Mouse (Mus musculus) adrenal gland, adult 8-10 months (tissue): ENCODE measurements around the gene Sema3f. TPM values are rescaled to one million over a fixed set of nuclear protein-coding genes. Genes with fewer than 3 reads are reported as not detected.

Experiments used
- DNase-seq: peaks from one replicate; pipeline ENCODE4 v3.0.0; 2022
- total RNA-seq, 4 experiments: library from RNA; stranded (reverse); gene quantifications; 2 replicates each; pipeline ENCODE4 v1.2.4; 2022

Sema3f gene
- total RNA-seq, 4 experiments from 2014 or later: 25.0 to 41.2 (median 29.8) TPM

DNA sequence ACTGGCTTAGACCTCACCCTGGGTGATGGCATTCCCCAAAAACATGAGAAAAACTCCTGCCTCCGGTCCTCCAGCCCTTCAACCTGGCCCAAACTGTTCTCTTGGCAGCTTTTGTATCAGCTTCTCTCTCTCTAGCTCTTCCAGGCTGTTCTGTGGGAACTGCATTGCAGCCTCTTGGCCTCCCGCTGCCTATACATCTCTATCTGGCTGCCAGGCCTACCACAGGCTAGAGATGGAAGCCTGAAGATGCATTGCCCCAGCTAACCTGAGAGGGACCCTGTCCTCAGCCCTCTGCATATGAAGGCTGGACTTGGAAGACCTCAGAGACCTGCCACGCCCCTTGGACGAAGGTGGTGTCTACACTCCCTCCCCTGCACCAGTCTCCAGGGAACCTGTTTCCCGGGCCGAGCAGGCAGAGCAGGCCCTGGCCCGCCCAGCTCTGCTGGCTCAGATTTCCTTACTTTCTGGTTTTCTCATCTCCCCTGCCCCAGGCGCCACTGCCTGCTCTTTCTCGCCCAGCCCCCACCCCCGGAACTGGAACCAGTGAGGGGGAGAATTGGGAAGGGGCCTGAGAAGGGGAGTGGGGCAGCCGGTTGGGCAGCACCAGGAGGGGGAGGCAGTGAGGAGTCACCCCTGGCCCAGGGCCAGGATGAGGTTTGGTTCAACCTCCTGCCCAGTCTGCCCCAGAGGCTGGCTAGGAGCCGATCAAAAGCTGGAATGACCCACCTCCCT, 4.1 kb upstream of the Sema3f start:
- DNase-seq: no peak

- no peak for DNase-seq
These were observed 1.1 kb downstream of the Sema3f start for GRCm38 (mm10) chr9:107709096-107709696.

DNA sequence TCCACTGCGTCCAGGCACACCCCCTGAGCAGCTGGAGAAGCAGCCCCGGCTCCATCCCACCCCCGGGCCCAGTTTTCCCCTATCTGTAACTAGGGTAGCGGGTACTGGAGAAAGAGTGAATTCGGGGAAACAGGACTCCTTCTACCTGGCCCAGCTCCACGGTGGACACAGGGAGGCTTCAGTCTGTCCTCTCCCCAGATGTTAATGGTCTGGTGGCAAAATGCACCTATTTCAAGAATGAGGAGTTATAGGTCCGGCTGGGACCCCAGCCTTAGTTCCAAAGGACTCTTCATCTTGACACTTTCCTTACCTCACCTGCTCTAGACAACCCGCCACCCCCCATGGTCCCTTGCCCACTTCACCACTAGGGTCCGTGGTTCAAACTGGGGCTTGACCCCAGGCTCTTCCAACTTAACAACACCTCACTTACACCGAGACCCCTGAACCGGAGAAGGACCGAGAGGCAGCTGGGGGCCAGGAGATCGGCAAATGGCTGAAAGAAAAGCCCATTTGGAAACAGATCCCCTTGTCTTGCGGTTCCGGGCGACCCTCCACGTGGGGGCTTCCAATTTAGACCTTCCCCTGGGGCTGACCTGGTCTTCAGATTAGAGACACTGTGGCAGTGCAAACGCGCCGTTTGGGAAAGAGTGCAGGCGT, 1.7 kb downstream of the Sema3f start:
- DNase-seq: no peak

GRCm38 (mm10) chr9:107707701-107708438, 2.4 kb downstream of the Sema3f start:
- DNase-seq: no peak

GRCm38 (mm10) chr9:107706781-107707211, 3.5 kb downstream of the Sema3f start:
- no peak for DNase-seq

GRCm38 (mm10) chr9:107703337-107704122, 6.7 kb downstream of the Sema3f start:
- no peak for DNase-seq

- no peak for DNase-seq
These were observed 7.6 kb downstream of the Sema3f start for GRCm38 (mm10) chr9:107702606-107703185.

DNA sequence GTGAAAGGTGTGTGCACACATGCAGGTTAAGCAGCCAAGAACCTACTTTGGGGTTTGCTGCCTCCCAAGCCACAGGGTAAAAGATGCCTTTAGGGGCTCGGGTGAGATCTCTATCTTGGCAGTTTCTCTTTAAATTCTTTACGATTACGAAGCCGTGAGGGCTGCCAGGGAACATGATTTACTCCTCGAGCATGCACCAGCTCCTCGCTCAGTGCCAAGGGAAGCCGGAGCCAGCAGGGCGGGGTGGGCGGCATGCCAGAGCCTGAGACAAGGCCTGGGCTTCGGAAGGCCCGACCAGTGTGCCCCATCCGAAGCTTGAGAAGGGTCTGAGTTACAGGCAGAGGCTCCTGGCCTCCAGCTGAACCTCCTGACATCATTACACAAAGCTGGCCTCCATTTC, 8.7 kb downstream of the Sema3f start:
- peak; percentile 72 for DNase-seq

DNA sequence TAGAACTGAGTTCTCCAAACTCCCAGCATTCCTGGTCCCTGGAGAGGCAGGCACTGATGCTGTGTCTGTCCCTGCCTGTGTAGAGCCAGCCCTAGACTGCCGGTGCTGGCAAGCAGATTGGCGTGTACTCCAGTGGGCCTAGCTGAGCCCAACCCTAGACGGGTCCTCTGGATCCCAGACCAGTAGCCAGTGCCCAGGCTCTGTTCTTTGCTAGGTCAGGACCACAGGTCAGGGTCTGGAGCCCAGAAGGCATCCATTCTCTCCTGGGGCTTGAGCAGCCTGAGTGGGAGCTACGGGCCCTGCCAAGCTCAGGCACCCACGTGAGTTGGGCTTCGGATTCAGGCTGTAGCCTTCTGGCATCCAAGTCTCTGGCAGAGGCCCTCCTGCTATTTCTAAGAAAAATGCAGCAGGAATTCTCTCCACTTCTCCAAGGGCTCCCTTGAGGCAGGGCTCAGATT, 10.1 kb downstream of the Sema3f start:
- DNase-seq: no peak

DNA sequence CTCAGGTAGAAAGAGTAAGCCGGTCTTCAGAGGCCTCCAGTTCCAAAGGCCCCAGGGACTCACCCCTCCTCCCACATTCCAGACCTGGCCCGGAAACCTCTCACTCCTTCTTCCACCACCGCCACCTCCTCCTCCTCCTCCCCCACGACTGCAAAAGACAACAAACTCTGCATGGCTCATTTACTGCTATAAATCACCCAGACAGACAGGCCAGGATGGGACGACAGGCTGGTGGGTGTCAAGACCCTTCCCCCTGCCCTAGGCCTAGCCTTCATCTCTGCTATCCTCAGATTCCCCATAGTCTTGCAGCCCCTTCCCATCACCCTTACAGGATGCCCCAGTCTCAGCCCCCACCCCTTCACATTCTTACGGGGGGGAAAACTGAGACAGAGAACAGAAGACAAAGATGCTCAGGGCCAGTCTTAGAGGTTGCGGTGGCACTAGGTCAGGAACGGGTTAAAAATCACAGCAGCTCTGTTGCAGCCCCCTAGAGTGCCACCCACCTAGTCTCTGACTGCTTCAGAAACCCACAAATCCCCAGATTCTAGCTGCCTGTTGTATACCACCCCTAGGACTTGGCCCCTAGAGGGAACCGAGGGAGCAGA, 10.8 kb downstream of the Sema3f start:
- no peak for DNase-seq

DNA sequence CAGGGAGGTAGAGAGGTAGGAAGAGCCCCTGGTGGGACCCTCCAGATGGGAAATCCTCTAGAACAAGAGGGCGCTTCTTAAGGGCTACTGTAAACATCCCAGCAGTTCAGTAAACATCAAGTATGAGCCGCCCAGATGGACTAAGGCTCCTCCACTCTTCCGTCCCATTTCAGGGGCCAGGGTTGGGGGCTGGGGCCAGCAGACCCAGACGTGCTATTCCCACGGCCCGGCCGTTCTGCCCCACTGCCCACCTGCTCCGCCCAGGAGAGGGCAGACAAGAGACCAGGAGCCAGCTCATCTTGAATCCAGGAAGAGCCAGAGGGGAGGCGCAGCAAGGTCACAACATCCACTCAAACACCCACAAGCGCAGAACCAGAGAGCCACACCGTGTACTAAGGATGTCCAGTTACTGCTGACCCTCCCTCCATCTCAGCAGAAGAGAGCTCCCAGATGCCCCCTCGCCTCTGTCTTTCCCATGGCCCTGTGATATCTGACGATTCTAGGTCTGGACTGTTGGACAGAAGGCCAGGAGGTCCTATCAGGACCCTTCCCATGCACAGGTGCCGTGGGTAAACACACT, 11.6 kb downstream of the Sema3f start:
- DNase-seq: no peak

- DNase-seq: no peak
These were observed 12.3 kb downstream of the Sema3f start for GRCm38 (mm10) chr9:107697811-107698521.

- no peak for DNase-seq
These were observed 13.2 kb downstream of the Sema3f start for GRCm38 (mm10) chr9:107696845-107697610.

DNA sequence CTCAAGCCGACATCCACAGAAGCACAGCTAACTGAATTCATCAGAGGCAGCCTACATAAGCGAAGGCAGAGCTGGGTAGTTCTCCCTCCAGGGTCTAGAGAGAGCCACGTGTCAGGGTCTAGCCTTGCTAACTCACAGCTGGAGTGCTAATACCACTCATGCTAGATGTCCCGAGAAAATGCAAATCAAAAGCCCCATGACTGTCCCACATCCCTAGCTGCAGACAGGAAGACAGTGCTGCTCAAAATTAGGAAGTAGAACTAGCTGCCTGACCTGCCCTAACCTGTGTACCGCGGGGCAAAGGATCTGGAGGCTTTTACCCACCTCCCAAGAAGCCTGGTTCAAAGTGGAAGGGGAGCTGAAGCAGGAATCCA, 14.2 kb downstream of the Sema3f start:
- no peak for DNase-seq

DNA sequence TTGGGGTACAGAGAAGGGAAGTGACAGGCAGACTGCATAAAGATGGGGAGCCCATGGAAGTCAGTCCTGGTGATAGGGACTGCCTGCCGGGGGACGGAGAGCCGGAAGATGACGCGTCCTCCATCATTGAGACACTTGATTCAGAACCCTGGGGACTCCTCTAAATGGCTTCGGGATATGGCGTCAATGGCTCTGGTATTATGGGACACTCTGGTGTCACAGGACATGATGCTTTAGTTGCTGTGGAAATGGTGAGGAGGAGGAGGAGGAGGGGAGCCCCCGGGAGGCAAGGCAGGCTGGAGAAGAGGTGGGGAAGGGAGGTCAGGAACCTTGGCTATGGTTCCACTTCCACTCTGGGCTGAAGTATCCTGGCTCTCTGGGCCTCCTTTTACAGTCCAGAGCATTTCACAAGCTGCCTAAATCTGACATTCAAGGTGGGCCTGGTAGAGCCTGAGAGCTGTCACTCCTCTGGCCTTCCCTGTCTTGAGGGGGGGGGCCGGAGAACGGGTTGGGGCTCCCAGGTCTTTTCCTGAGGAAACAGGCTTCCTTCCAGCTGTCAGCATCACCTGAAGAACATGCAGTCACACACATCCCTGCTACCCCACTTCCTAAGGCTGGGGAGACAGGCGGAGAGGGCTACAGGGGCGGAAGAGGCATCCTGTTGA, 14.7 kb downstream of the Sema3f start:
- DNase-seq: no peak

DNA sequence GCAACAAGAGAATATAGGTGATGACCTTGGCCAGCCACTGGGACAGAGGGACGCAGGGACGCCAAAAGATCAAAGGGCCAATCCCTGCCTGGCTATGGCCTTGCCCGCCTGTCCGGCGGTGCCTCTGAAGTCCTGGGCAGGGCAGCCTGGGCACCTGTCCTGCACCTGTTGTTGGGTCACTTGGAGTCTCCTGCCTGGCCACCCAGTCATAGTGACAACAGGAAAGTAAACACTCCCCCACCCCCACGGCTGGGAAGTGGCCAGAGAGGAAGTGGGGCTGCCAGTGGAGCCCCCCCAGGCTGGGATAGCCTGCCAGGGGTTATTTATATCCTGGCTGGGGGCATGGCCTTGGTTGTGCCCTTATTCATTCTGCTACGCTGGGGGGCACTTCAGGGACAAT, 15.6 kb downstream of the Sema3f start:
- DNase-seq: no peak

DNA sequence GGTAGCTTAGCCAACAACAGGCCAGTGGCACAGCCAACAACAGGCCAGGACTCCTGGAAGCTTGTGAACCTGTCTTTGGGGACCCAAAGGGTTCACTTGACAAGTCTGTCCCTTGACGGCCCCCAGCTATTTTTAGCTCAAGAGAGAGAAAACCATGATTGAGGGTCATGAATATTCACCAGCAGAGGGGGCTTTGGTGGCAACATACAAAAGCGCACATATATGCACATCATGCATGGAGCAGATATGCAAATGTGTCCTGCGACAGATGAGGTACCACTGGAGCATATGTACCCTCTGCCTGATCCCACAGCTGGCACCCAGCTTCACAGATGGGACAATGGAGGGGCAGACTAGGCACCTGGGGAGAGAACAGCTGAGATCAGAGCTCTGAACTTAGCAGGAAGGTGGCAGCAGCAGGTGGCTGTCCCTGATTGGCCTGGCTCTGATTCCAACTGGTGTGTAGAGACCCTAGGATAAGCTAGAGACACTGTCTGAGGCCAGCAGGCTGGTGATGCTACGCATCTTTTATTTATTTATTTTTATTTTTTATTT, 16.8 kb downstream of the Sema3f start:
- DNase-seq: no peak

GRCm38 (mm10) chr9:107692785-107693184, 17.5 kb downstream of the Sema3f start:
- no peak for DNase-seq

DNA sequence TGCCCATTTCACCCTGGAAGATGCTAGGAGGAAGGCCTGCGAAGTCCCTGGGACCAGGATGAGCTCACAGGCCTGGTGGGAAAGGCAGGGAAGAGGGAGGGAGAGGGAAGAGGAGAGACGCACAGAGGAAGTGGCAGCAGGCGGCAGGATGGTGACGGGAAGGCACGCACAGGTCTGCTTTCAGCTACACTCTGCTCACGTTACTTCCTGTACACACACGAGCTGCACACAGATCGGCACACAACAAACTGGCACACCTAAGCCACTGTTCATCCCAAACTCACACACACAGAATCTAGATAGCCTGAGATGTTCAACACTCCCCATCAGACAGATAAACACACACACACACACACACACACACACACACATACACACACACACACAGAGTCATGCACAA, 19.9 kb downstream of the Sema3f start:
- DNase-seq: no peak
